Mouse (Mus musculus): ENCODE results near the gene Syn1.

DNA sequence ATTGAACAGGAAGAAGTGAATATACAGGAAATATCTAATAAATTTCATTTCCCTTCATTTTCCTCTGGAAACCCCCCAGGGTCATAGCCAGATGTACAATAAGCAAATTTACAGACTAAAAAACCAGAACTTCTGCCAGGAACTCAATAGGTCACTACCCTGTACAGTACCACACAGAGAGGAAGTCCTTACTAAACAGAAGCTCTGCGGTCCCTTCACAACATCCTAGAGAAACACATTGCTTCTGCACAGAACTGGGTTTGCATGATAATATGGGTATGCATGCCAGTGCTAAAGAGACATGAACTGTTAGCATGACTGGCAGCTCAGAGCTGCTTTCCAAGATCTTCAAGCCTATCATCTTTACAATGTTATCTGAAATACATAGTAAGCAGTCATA lies 9.1 kb upstream of the Syn1 start:
- TF ChIP-seq CTCF (IDR thresholded peaks at IDR 0.05; ENCODE audit: low read depth) (no peak), EP300 (optimal IDR thresholded peaks at IDR 0.05) (no peak)
